Mouse (Mus musculus): ENCODE data around the gene Ivns1abp.

GRCm38 (mm10) chr1:151359374-151359773, 15.1 kb downstream of the Ivns1abp start:
- TF ChIP-seq CTCF (IDR thresholded peaks at IDR 0.05; ENCODE audit: low read depth, low read length) (no peak), GATA1 (IDR thresholded peaks at IDR 0.05; ENCODE audit: borderline replicate concordance, low read length) (no peak), TAL1 (conservative IDR thresholded peaks at IDR 0.05; ENCODE audit: low read depth, low read length) (no peak)

Data from G1E (cell line).